Mouse (Mus musculus) forebrain, embryonic 13.5 days (tissue): Measurements from ENCODE around the gene Clpb. TPM values are rescaled to one million over a fixed set of nuclear protein-coding genes. Genes with fewer than 3 reads are reported as not detected.

Source experiments
- ATAC-seq: fragments of 200-750 bp; cut with Nextera tagmentation; 2 replicates; pipeline ENCODE4 v1.8.0; 2017
- H3K27ac ChIP-seq: fragments of 300-500 bp; sonication (generic); 2 replicates; pipeline ENCODE4 v1.5.1; 2015; ENCODE audit warnings: inconsistent platforms, mild to moderate bottlenecking, moderate library complexity
- H3K27me3 ChIP-seq: fragments of 300-500 bp; sonication (generic); 2 replicates; pipeline ENCODE4 v1.6.1; 2015; ENCODE audit warnings: mild to moderate bottlenecking, inconsistent platforms
- H3K36me3 ChIP-seq: fragments of 300-500 bp; sonication (generic); 2 replicates; pipeline ENCODE4 v1.6.1; 2015; ENCODE audit warnings: mild to moderate bottlenecking, inconsistent platforms; ENCODE audit not compliant: poor library complexity, severe bottlenecking
- H3K4me1 ChIP-seq: fragments of 300-500 bp; sonication (generic); 2 replicates; pipeline ENCODE4 v1.6.1; 2015; ENCODE audit warnings: inconsistent platforms
- H3K4me2 ChIP-seq: fragments of 300-500 bp; sonication (generic); 2 replicates; pipeline ENCODE4 v1.6.1; 2015; ENCODE audit warnings: inconsistent platforms, mild to moderate bottlenecking, moderate library complexity
- H3K4me3 ChIP-seq: fragments of 300-500 bp; sonication (generic); 2 replicates; pipeline ENCODE4 v1.5.1; 2015; ENCODE audit warnings: mild to moderate bottlenecking, inconsistent platforms
- H3K9ac ChIP-seq: fragments of 300-500 bp; sonication (generic); 2 replicates; pipeline ENCODE4 v1.6.1; 2015; ENCODE audit warnings: mild to moderate bottlenecking, inconsistent platforms
- H3K9me3 ChIP-seq: fragments of 300-500 bp; sonication (generic); replicated peaks from 2 replicates; pipeline ENCODE4 v1.6.1; 2016; ENCODE audit warnings: inconsistent platforms
- WGBS: fragments of 180-500 bp; shearing (Covaris S2); methylation state at CpG from one replicate; pipeline ENCODE4 v1.1.7; 2015; 5-methylcytosine and 5-hydroxymethylcytosine counted together
- polyA plus RNA-seq: library from polyadenylated mRNA; unstranded; fragments of >200 nt; fragmentation: Nextera tagmentation; extraction: Ambion mirVana; gene quantifications from 2 replicates; pipeline ENCODE4 v1.2.1, GENCODE M21; 2015

Clpb gene
- polyA plus RNA-seq, 1 experiment from 2014 or later, result 35.4 TPM

DNA sequence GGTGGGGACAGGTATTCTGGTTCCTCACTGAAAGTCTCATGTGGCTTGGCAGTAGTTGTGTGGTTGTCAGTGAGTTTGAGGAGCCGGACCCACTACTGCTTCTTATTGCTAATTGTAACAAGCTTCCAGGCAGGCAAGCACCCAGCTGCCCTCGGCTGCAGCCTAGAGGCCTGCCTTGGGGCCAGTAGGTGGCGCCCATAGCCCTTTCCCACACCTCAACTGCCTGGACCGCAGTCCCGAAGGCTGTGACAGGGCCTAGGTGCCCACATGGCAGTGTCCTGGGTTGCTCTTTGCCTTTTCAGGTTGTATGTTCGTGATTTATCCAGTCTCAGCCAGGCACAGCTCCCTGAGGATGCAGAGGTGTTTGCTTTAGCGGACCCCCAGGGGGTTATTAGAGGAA is 16.2 kb downstream of the Clpb start:
- 10% methylated on average over 7 of the region's 7 CpGs for WGBS
- no peaks in the 10 kb centered on the region for H3K9me3 ChIP-seq
- no peaks in the 10 kb centered on the region for H3K36me3 ChIP-seq
- H3K4me1 ChIP-seq, result peaks cover 37% of the 10 kb centered on the region
- H3K27ac ChIP-seq, result no peak overlapping the region
- no peak overlapping the region for H3K9ac ChIP-seq
- H3K4me3 ChIP-seq, result no peak overlapping the region
- H3K27me3 ChIP-seq, result no peaks in the 10 kb centered on the region
- no peak overlapping the region for H3K4me2 ChIP-seq
- peak; percentile 90 for ATAC-seq

DNA sequence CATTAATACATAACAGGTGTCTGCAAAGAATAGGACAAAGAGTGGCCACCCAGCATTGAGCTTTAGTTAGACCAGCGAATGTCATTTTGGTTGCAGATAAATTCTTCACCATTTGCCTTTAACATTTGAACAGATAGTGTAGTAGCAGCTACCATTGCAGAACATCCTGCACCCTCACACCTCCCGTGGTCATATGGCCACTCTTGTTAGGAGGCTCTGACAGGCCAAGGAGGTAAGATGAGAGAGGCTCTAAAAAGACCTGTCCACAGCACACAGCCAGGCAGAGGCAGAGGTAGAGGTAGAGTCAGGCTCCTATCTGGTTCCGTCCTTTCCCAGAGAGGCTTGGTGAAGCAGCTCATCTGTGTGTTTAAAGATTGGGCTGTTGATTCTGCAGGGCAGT is 17.5 kb downstream of the Clpb start:
- no peak for ATAC-seq
- 80% methylated on average over 3 of the region's 3 CpGs for WGBS
- Histone ChIP-seq H3K36me3 (no peaks in the 10 kb centered on the region), H3K4me1 (peaks cover 34% of the 10 kb centered on the region), H3K27ac (no peak overlapping the region), H3K4me3 (no peak overlapping the region), H3K9me3 (no peaks in the 10 kb centered on the region), H3K4me2 (no peak overlapping the region), H3K9ac (no peak overlapping the region), H3K27me3 (no peaks in the 10 kb centered on the region)

DNA sequence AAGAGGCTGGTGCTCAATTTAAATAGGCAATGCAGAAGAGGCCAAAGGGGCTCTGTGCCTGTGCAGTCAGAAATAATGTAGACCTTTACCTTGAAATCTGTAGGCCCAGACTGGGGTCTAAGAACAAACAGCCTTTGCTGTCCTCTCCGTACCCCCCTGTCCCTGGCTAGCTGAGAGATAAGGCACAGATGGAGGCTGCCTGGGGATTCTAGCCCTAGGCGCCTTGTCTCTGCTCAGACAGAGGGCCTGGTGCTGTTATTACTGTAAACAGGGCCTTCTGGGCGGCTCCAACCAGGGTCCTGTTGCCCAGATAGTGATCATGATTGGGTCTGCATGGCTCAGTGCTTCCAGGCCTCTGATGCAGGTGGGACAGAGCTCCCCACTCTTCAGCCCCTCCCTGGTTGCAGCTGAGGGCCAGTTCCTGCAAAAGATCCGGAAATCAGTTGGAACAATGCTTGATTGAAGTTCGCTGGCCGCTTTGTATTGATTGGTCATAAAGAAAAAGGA is 18.2 kb downstream of the Clpb start:
- H3K4me1 ChIP-seq, result peaks cover 27% of the 10 kb centered on the region
- H3K4me2 ChIP-seq, result no peak overlapping the region
- no peak overlapping the region for H3K4me3 ChIP-seq
- no peak for ATAC-seq
- H3K27me3 ChIP-seq, result no peaks in the 10 kb centered on the region
- WGBS, result 47% methylated on average over 6 of the region's 6 CpGs
- no peak overlapping the region for H3K27ac ChIP-seq
- H3K9me3 ChIP-seq, result no peaks in the 10 kb centered on the region
- no peaks in the 10 kb centered on the region for H3K36me3 ChIP-seq
- peak overlapping the region; percentile 23; the same call in 1 of the 2 replicates for H3K9ac ChIP-seq

DNA sequence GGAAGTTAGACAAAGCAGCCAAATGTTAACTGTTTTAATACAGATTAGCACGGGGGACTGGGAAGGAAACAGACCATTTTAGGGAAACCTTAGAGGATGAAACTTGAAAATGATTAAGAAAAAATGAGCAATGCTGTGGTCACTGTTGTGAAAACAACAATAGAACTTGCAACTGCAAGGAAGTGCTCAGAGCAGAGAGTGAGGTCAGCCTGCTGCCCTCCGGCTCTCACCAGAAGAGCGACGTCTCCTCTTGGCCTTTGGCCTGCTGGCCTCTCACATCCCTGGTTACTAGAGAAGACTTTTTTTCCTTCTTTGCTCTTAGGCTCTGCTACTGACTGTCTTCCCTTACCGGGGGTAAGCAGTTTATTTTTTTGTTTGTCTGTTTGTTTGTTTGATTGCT is 19.5 kb downstream of the Clpb start:
- no peak overlapping the region for H3K4me3 ChIP-seq
- no peaks in the 10 kb centered on the region for H3K9me3 ChIP-seq
- no peaks in the 10 kb centered on the region for H3K27me3 ChIP-seq
- WGBS, result 67% methylated on average over 5 of the region's 5 CpGs
- H3K36me3 ChIP-seq, result peaks cover 3% of the 10 kb centered on the region; the same call in 1 of the 2 replicates
- H3K4me1 ChIP-seq, result peaks cover 17% of the 10 kb centered on the region
- H3K4me2 ChIP-seq, result no peak overlapping the region
- ATAC-seq, result no peak
- H3K9ac ChIP-seq, result no peak overlapping the region
- no peak overlapping the region for H3K27ac ChIP-seq

DNA sequence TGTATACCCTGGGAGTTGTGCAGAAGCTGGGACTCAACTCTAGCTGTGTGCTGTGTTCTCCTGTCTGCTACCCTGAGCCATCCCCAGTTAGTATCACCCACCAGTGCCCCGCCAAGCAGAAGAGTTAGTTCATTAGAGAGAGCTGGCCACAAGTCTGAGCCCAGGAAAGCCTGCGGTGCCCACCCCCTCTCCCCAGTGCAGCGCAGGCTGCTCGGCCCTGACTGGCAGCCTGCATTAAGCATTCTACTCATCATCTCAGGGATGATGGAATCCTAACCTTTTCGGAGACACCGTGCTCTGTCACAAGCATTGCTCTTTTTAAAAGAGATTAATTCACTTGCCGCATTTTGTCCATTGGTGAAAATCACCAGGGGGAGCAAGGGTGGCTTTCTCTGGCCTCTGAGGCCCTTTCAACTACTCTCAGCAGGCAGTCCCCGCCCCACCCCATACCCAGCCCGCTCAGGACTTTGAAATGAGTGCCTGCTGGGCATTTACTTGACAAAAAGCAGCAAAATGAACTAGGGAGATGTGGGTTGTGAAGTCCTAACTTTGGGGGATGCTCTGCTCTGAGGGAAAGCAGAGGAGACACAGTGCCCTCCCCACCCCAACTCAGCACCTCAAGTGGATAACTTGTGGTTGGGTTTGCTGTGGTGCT is 20.7 kb downstream of the Clpb start:
- H3K4me3 ChIP-seq, result no peak overlapping the region
- 5% methylated on average over 9 of the region's 9 CpGs for WGBS
- ATAC-seq, result 0 out of 2 replicates have a peak, but pooled peaks have one; percentile 27
- no peaks in the 10 kb centered on the region for H3K27me3 ChIP-seq
- peaks cover 11% of the 10 kb centered on the region for H3K36me3 ChIP-seq
- H3K9me3 ChIP-seq, result no peaks in the 10 kb centered on the region
- H3K4me2 ChIP-seq, result no peak overlapping the region
- no peak overlapping the region for H3K27ac ChIP-seq
- no peak overlapping the region; the same call in 1 of the 2 replicates for H3K9ac ChIP-seq
- H3K4me1 ChIP-seq, result peaks cover 17% of the 10 kb centered on the region

DNA sequence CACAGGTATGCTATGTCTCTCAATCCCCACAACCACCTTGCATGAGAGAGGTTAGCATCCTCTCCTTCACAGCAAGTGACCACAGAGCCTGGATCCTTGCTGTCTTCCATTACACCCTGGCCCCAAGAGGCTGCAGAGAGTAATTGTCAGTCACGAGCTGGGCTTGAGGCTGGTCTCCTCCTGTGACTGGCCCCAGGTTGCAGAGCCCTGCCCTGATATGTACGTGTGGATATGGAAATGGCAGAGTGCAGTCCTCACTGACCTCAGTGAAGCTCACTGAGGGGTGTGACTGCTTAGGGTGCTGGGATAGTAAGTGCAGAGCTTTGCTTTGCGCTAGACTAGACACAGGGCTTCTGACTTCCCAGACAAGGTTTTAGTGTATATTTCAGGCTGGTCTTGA is 21.2 kb downstream of the Clpb start:
- no peak for ATAC-seq
- Histone ChIP-seq H3K4me3 (no peak overlapping the region), H3K27me3 (no peaks in the 10 kb centered on the region), H3K9ac (no peak overlapping the region), H3K4me2 (no peak overlapping the region), H3K4me1 (peaks cover 14% of the 10 kb centered on the region), H3K36me3 (peaks cover 11% of the 10 kb centered on the region), H3K9me3 (no peaks in the 10 kb centered on the region), H3K27ac (no peak overlapping the region)
- 38% methylated on average over 3 of the region's 3 CpGs for WGBS

DNA sequence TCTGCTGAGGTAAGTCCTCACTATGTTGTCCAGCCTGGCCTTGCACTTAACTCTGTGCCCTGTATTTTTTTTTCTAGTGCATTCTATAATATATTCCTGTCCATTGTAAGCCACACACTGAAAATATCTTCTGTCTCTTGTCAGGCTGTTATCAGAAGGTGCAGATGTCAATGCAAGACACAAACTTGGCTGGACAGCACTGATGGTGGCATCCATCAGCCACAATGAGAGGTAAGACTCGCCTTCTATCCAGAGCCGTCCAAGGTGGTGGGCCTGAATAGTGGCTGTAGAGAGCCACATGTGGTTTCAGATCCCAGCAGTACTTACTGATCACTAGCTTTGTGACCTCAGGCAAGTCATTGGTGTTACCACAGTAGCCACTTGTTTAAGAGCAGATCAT is 23.7 kb downstream of the Clpb start:
- Histone ChIP-seq H3K9me3 (no peaks in the 10 kb centered on the region), H3K4me3 (no peak overlapping the region), H3K36me3 (peaks cover 11% of the 10 kb centered on the region), H3K4me1 (peaks cover 12% of the 10 kb centered on the region), H3K27ac (no peak overlapping the region), H3K4me2 (no peak overlapping the region), H3K9ac (no peak overlapping the region), H3K27me3 (no peaks in the 10 kb centered on the region)
- WGBS, result 93% methylated on average over 2 of the region's 2 CpGs
- no peak for ATAC-seq

DNA sequence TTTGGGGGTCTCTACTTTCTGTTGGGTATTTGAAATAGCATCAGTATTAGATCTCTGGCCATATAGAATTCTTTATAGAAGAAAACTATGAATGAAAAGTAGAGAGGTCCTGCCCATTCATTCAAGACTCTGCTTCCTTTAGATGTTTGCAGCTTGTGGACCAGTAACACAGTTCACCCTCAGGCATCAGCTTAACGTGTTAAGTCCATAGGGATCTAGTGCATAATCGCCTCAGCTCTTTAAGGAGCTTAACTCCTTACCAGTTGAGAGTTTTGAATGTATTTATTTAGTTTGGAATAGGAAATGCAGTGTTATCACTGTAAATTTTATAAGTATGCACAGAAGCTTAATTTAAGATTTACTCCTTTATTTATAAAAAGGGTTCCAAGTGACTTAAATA is 27.0 kb downstream of the Clpb start:
- WGBS, result 55% methylated on average over 2 of the region's 2 CpGs
- Histone ChIP-seq H3K9ac (no peak overlapping the region), H3K4me2 (no peak overlapping the region), H3K36me3 (peaks cover 11% of the 10 kb centered on the region), H3K27ac (no peak overlapping the region), H3K4me3 (no peak overlapping the region), H3K4me1 (no peaks in the 10 kb centered on the region), H3K9me3 (no peaks in the 10 kb centered on the region), H3K27me3 (no peaks in the 10 kb centered on the region)
- no peak for ATAC-seq

DNA sequence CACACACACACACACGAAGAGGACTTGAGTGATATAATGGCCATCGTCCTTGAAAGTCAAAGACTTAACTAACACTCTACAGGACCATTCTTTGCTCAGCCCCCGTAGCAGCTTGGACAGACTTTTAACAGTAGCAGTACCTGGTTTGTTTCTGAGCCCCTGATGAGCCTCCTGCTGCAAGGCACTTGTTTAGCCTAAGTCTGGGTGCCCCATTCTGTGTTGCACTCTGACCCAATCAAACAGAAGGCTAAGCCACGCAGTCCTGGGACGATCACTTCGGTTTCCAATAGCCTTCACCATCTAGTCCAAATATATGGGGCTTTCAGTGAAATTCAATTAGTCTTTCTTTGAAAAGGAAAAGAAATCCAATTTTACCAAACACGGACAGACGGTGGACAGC is 28.4 kb downstream of the Clpb start:
- no peaks in the 10 kb centered on the region for H3K9me3 ChIP-seq
- no peak overlapping the region for H3K4me2 ChIP-seq
- H3K36me3 ChIP-seq, result peaks cover 11% of the 10 kb centered on the region
- 85% methylated on average over 8 of the region's 8 CpGs for WGBS
- H3K4me1 ChIP-seq, result peaks cover 6% of the 10 kb centered on the region
- ATAC-seq, result no peak
- no peaks in the 10 kb centered on the region for H3K27me3 ChIP-seq
- H3K9ac ChIP-seq, result no peak overlapping the region
- no peak overlapping the region for H3K27ac ChIP-seq
- H3K4me3 ChIP-seq, result no peak overlapping the region

DNA sequence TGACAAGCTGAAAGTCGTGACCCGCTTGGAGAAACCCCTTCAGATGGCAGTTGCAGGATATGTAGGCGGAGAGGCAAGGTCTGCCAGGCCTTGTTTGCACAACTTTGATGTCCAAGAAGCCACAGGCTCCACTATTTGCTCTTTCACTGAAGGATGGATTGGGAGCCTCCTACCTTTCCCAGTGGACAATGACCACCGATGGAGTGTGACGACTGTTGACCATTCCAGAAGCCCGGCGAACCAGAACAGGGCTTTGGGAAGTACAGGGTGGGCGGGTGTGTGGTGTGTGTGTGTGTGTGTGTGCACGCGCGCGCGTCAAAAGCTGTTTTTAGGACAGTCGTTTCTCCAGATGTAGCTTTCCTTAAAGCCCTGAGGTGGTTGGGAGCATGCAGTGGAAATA is 29.0 kb downstream of the Clpb start:
- ATAC-seq, result no peak
- WGBS, result 72% methylated on average over 14 of the region's 14 CpGs

DNA sequence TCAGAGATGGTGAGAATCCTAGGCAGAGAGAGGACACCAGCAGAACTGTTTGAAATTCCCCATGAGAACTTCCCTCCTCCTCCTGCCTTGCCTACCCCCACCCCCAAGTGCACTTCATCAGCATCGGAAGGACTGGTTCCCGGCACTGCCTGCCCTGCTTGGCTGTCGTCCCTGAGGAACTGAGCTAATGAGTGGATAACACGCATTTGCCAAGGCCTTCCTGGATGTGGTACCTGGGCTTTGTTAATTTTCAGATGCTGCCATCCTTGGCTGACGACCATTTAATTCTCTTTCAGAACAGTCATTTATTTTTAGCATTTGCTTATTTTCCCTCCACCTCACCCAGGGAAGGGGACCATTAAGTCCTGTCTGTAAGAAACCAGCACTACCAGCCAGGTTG is 32.0 kb downstream of the Clpb start:
- no peak overlapping the region for H3K4me3 ChIP-seq
- H3K4me2 ChIP-seq, result no peak overlapping the region
- H3K4me1 ChIP-seq, result peaks cover 12% of the 10 kb centered on the region
- H3K27ac ChIP-seq, result no peak overlapping the region
- no peaks in the 10 kb centered on the region for H3K9me3 ChIP-seq
- H3K9ac ChIP-seq, result no peak overlapping the region
- no peaks in the 10 kb centered on the region for H3K27me3 ChIP-seq
- ATAC-seq, result no peak
- 68% methylated on average over 5 of the region's 5 CpGs for WGBS
- no peaks in the 10 kb centered on the region; the same call in 1 of the 2 replicates for H3K36me3 ChIP-seq

More for the DNA sequence above, 29.0 kb downstream of the Clpb start:
- no peak overlapping the region for H3K4me3 ChIP-seq
- H3K27ac ChIP-seq, result no peak overlapping the region
- no peak overlapping the region for H3K9ac ChIP-seq
- no peaks in the 10 kb centered on the region for H3K27me3 ChIP-seq
- H3K4me1 ChIP-seq, result peaks cover 12% of the 10 kb centered on the region
- H3K36me3 ChIP-seq, result peaks cover 11% of the 10 kb centered on the region
- no peaks in the 10 kb centered on the region for H3K9me3 ChIP-seq
- no peak overlapping the region for H3K4me2 ChIP-seq

DNA sequence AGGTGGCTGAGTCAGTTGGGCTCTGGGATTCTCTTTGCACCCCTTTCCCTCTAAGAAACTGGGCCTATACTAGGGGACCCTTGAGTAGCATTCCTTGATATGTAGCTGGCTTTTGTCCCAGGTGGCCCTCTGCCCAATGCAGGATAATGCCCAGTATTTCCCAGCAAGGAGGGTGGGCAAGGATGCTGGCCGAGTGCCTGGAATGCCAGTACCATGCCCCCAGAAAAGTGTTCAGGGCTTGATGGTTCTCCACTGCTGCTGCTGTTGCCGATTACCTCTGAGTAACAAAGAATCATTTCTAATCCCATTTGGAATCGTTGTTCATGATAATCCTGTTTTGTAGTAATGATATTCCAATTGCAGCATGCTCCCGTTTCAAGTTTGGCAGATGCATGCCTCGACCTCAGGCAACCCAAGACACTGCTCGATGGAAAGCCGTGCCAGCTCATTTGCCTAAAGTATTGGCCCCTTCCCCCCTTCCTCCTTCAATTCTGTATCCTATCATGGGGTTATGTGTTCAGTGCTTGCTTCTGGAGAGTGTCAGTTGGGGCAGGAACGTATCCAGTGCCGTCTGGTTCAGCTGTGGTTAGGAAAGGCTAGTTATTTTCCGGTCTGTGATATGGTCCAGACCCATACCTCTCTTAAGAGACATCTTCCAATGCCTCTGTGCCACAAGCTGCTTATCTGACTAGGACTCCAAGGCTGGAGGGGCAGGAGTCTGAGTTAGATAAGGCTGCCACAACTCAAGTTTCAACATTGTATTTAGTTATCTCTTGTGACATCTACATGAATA is 33.7 kb downstream of the Clpb start:
- no peak overlapping the region for H3K4me2 ChIP-seq

More for the DNA sequence above, 33.7 kb downstream of the Clpb start:
- no peaks in the 10 kb centered on the region for H3K27me3 ChIP-seq
- WGBS, result 62% methylated on average over 10 of the region's 10 CpGs
- peaks cover 12% of the 10 kb centered on the region for H3K4me1 ChIP-seq
- no peak overlapping the region for H3K27ac ChIP-seq
- no peaks in the 10 kb centered on the region for H3K9me3 ChIP-seq
- peak; percentile 67 for ATAC-seq
- H3K4me3 ChIP-seq, result no peak overlapping the region
- no peak overlapping the region for H3K9ac ChIP-seq
- H3K36me3 ChIP-seq, result no peaks in the 10 kb centered on the region; the same call in 1 of the 2 replicates
